Mouse (Mus musculus) megakaryocyte-erythroid progenitor cell, adult 5-6 weeks (primary cell): ENCODE results near the gene Shisa9. TPM values are rescaled to one million over a fixed set of nuclear protein-coding genes. Genes with fewer than 3 reads are reported as not detected.
A peak's percentile ranks its signal among the peaks of the same experiment; 100 is the strongest.

Source experiments
- ATAC-seq: replicated peaks from 2 replicates; pipeline ENCODE4 v1.8.0; 2016; ENCODE audit warnings: mild to moderate bottlenecking, inconsistent platforms; ENCODE audit not compliant: severe bottlenecking, poor library complexity, low FRiP score, low TSS enrichment
- total RNA-seq, 2 experiments: library from RNA; stranded (forward) in 1 of 2; stranded (reverse) in 1 of 2; fragments of 200-1000, 215-1000 nt in 1 of 2; fragments of >200 nt in 1 of 2; fragmentation: Nextera tagmentation in 1 of 2; gene quantifications; 2 replicates each; pipeline ENCODE4 v1.2.3; 2014 to 2017

Shisa9 gene
- total RNA-seq, 2 experiments from 2014 or later: not detected

DNA sequence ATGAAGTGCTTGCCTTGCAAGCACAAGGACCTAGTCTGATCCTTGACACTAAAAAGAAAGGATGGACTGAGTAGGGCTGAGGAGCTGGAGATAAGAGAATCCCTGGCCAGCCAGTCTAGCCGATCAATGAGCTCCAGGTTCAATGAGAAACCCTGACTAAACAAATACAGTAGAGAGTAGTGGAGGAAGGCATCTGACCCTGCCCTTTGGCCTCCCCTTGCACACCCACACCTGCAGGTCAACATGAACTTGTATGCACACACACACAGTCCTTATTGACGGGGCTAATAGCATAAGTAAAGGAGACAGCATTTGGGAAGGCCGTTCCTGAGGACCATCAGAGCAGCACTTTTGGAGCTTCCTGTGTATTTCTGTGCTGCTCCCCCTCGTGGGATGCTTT, 254.7 kb downstream of the Shisa9 start:
- no peak for ATAC-seq

DNA sequence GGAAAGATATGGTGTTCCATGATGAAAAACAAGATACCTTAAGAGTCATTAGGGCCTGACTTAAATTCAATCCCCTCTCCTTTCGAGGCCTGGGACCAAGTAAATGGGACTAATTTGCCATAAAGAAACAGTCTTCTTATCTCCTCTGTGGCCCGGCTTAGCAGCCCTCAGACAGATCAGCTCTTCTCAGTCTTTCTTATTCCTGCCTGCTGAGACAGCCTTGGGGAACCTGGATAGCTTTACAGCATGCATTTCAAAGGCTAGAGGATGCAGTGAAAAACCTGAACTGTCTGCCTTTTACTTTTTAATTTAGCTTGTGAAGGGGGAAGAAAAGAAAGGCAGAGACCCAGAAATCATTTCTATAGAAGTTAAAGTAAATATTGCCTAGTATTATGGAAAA, 275.4 kb downstream of the Shisa9 start:
- no peak for ATAC-seq

DNA sequence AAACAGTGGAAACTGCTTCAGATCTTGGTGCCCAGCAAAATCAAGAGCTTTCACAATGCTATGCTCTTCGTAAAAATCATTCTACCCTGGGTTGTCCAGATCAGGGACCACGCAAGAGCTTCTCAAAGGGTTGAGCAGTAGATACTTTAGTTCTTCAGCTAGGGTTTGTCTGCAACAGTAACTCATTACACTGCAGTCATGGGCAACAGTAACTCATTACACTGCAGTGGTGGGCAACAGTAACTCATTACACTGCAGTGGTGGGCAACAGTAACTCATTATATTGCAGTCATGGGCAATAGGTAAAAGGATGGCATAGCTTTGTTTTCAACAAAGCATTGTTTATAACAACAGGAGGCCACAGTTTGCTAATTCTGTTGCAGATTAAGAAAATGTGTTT, 281.9 kb downstream of the Shisa9 start:
- ATAC-seq: no peak

DNA sequence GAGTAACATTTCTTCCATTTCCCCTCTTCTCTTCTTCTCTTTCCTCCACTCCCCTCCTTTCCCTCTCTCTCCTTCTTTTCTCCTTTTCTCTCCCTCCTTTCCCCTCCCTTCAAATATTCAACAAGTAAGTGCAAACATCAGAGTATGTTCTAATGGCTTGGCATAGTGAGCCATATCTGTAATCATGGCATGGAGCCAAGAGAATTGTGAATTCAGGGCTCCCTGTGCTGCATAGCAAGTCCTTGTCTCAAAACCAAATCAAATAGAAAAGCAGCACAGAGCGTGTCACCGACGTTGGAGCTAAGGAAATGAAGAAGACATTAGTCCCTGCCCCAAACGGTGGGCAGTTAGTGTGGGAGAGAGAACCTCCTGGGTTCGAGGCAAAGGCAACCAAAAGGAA, 316.6 kb downstream of the Shisa9 start:
- no peak for ATAC-seq

DNA sequence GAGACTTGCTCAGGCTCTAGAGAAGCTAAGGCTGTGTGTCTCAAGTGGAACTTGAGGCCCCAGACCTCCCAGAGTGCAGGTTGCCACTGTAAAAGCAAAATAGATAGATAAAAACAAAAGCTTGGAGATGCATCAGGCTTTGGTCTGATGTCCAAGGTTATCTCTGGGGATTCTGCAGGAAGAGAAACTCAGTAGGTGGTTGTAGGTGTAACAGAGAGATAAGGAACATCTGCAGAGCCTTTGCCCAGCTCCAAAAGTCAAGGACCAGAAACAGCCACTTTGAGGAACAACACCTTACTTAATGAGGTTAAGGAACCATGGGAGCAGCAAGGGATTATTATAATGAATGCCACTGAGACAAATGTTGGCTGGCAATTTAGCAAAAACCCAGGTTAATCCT, 319.5 kb downstream of the Shisa9 start:
- 0 out of 2 replicates have a peak, but pooled peaks have one; percentile 15 for ATAC-seq

DNA sequence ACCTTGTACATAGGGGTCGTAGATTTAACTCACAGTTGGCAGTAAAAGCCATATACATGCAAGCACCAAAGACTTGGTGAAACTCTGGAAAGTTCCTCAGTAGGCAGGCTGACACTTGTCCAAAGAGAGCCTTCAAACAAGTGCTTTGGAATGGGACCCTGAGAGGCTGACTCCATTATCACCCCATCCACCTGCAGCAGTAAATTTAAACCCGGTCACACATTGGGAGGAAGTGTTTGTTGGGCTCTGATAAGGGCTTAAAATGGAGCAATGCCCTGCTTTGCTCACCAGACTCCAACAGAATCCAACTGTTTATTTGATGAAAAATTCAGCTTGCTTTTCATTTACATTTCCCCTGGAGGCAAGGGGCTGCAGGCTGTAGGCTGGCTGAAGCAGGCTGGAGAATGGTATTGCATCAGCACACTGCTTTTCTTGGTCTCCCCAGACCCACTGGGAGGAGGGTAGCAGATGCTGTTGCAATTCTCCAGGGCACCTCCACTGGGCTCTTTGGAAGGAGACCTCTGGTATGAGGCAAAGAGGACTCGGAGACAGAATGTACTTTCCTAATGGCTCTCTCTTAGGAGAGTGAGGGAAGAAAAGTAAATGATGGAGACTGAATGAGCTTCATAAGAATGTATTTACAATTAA, 323.5 kb downstream of the Shisa9 start:
- ATAC-seq: peak; percentile 97

DNA sequence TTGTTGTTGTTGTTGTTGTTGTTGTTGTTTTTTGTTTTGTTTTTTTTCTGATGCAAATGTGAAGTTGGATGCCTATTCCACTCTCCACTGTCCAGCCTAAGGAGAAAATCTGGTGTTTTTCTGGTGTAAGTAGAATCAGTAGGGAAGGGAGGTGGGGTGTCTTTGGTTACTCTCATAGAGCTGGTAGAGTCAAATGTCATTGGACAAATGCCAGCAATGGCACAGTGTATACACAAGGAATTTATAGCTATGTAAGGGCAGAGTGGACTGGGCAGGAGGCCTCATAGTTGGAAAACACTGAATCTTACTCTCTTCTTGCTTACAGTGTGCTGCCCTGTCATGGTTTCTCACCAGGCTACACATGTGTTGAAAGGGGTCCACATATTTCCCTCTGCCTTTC, 325.9 kb downstream of the Shisa9 start:
- no peak for ATAC-seq

DNA sequence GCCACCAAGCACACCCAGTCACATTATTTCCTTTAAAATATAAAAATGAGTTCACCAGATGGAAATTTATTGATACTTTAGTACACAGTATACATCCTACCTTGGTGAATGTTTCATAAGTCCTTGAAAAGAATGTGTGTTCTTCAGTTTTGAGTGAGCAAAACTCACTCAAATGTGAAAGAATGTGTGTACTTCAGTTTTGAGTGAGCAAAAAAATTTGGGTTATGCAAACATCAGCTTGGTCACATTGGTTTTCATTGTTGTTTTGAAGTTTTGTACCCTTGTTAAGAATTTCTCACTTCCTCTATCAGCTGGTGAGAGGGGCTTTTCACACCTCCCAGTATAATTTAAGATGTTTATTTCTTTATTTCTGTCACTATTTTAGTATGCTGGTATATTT, 331.7 kb downstream of the Shisa9 start:
- ATAC-seq: no peak

Other genes with a start within 250 kb of the Shisa9 start
- 34.5 and 36.4 TPM in 2 replicates for gene Cpped1, start 74.7 kb upstream of the Shisa9 start, total RNA-seq (2014; fragmentation: Nextera tagmentation)
- gene Cpped1, start 74.7 kb upstream of the Shisa9 start, total RNA-seq (2017): 25.0 and 26.1 TPM in 2 replicates